Mouse (Mus musculus): Measurements from ENCODE around the gene Aven. TPM values are rescaled to one million over a fixed set of nuclear protein-coding genes. Genes with fewer than 3 reads are reported as not detected.

Gene Aven
- total and polyA plus RNA-seq, 2 experiments from 2014 or later = 2.6 to 5.2 TPM

GRCm38 (mm10) chr2:112565060-112565459 lies 72.3 kb downstream of the Aven start:
- no peak overlapping the region for H3K9ac ChIP-seq (replicated peaks; ENCODE audit: low read depth, low read length)
- H3K4me1 ChIP-seq (ENCODE audit: control insufficient read depth, insufficient read depth) = 0 out of 2 replicates have a peak, but pooled peaks cover 5% of the 10 kb centered on the region
- no peak for TF ChIP-seq CTCF (IDR thresholded peaks at IDR 0.05; ENCODE audit: low read depth)
- H3K9me3 ChIP-seq (replicated peaks; ENCODE audit: control insufficient read depth, low read length) = no peaks in the 10 kb centered on the region
- no peak for DNase-seq (ENCODE audit: low spot score)
- H3K4me2 ChIP-seq (ENCODE audit: low read depth, low read length) = no peak overlapping the region
- H3K4me3 ChIP-seq (ENCODE audit: low read depth, low read length) = no peak overlapping the region
- WGBS = 100% methylated on average over 1 of the region's 1 CpGs
- H3K27ac ChIP-seq (ENCODE audit: low read depth) = no peak overlapping the region
- no peak for ATAC-seq (ENCODE audit: insufficient read depth, low read depth)
- no peaks in the 10 kb centered on the region for H3K36me3 ChIP-seq (replicated peaks; ENCODE audit: control insufficient read depth, insufficient read depth, low read length)
- H3K27me3 ChIP-seq (ENCODE audit: control insufficient read depth, insufficient read depth, low read length) = no peaks in the 10 kb centered on the region

GRCm38 (mm10) chr2:112566290-112567085 lies 73.7 kb downstream of the Aven start:
- no peak overlapping the region for H3K4me2 ChIP-seq (ENCODE audit: low read depth, low read length)
- H3K4me3 ChIP-seq (ENCODE audit: low read depth, low read length) = no peak overlapping the region
- no peak overlapping the region for H3K9ac ChIP-seq (replicated peaks; ENCODE audit: low read depth, low read length)
- no peaks in the 10 kb centered on the region for H3K9me3 ChIP-seq (replicated peaks; ENCODE audit: control insufficient read depth, low read length)
- 84% methylated on average over 4 of the region's 4 CpGs for WGBS
- no peak overlapping the region for H3K27ac ChIP-seq (ENCODE audit: low read depth)
- TF ChIP-seq CTCF (IDR thresholded peaks at IDR 0.05; ENCODE audit: low read depth) = no peak
- TF ChIP-seq EP300 (IDR thresholded peaks at IDR 0.05; ENCODE audit: low read depth) = no peak
- ATAC-seq (ENCODE audit: insufficient read depth, low read depth) (no peak), DNase-seq (ENCODE audit: low spot score) (no peak)
- H3K27me3 ChIP-seq (ENCODE audit: control insufficient read depth, insufficient read depth, low read length) = no peaks in the 10 kb centered on the region
- 0 out of 2 replicates have a peak, but pooled peaks cover 5% of the 10 kb centered on the region for H3K4me1 ChIP-seq (ENCODE audit: control insufficient read depth, insufficient read depth)
- no peaks in the 10 kb centered on the region for H3K36me3 ChIP-seq (replicated peaks; ENCODE audit: control insufficient read depth, insufficient read depth, low read length)

GRCm38 (mm10) chr2:112567786-112568185 lies 75.0 kb downstream of the Aven start:
- Histone ChIP-seq H3K4me1 (ENCODE audit: control insufficient read depth, insufficient read depth) (0 out of 2 replicates have a peak, but pooled peaks cover 5% of the 10 kb centered on the region), H3K27me3 (ENCODE audit: control insufficient read depth, insufficient read depth, low read length) (no peaks in the 10 kb centered on the region), H3K4me2 (ENCODE audit: low read depth, low read length) (no peak overlapping the region), H3K9ac (replicated peaks; ENCODE audit: low read depth, low read length) (no peak overlapping the region), H3K9me3 (replicated peaks; ENCODE audit: control insufficient read depth, low read length) (no peaks in the 10 kb centered on the region), H3K27ac (ENCODE audit: low read depth) (no peak overlapping the region), H3K36me3 (replicated peaks; ENCODE audit: control insufficient read depth, insufficient read depth, low read length) (no peaks in the 10 kb centered on the region), H3K4me3 (ENCODE audit: low read depth, low read length) (no peak overlapping the region)
- TF ChIP-seq CTCF (IDR thresholded peaks at IDR 0.05; ENCODE audit: low read depth) (no peak), EP300 (IDR thresholded peaks at IDR 0.05; ENCODE audit: low read depth) (no peak)
- no peak for DNase-seq (ENCODE audit: low spot score)
- WGBS = 67% methylated on average over 4 of the region's 4 CpGs
- no peak for ATAC-seq (ENCODE audit: insufficient read depth, low read depth)

GRCm38 (mm10) chr2:112590985-112591384 lies 98.2 kb downstream of the Aven start:
- Histone ChIP-seq H3K9me3 (replicated peaks; ENCODE audit: control insufficient read depth, low read length) (no peaks in the 10 kb centered on the region), H3K4me1 (ENCODE audit: control insufficient read depth, insufficient read depth) (no peaks in the 10 kb centered on the region), H3K9ac (replicated peaks; ENCODE audit: low read depth, low read length) (no peak overlapping the region), H3K36me3 (replicated peaks; ENCODE audit: control insufficient read depth, insufficient read depth, low read length) (no peaks in the 10 kb centered on the region), H3K27me3 (ENCODE audit: control insufficient read depth, insufficient read depth, low read length) (no peaks in the 10 kb centered on the region), H3K27ac (ENCODE audit: low read depth) (no peak overlapping the region), H3K4me2 (ENCODE audit: low read depth, low read length) (no peak overlapping the region), H3K4me3 (ENCODE audit: low read depth, low read length) (no peak overlapping the region)
- DNase-seq (ENCODE audit: low spot score) (no peak), ATAC-seq (ENCODE audit: insufficient read depth, low read depth) (no peak)
- 64% methylated on average over 7 of the region's 7 CpGs for WGBS
- TF ChIP-seq EP300 (IDR thresholded peaks at IDR 0.05; ENCODE audit: low read depth) = no peak

- TF ChIP-seq EP300 (IDR thresholded peaks at IDR 0.05; ENCODE audit: low read depth) (no peak), CTCF (IDR thresholded peaks at IDR 0.05; ENCODE audit: low read depth) (no peak)
- no peaks in the 10 kb centered on the region for H3K9me3 ChIP-seq (replicated peaks; ENCODE audit: control insufficient read depth, low read length)
- WGBS = 51% methylated on average over 6 of the region's 6 CpGs
- H3K9ac ChIP-seq (replicated peaks; ENCODE audit: low read depth, low read length) = no peak overlapping the region
- H3K27ac ChIP-seq (ENCODE audit: low read depth) = no peak overlapping the region
- H3K4me1 ChIP-seq (ENCODE audit: control insufficient read depth, insufficient read depth) = no peaks in the 10 kb centered on the region
- no peak overlapping the region for H3K4me2 ChIP-seq (ENCODE audit: low read depth, low read length)
- H3K4me3 ChIP-seq (ENCODE audit: low read depth, low read length) = no peak overlapping the region
- H3K27me3 ChIP-seq (ENCODE audit: control insufficient read depth, insufficient read depth, low read length) = no peaks in the 10 kb centered on the region
- no peak for DNase-seq (ENCODE audit: low spot score)
- H3K36me3 ChIP-seq (replicated peaks; ENCODE audit: control insufficient read depth, insufficient read depth, low read length) = no peaks in the 10 kb centered on the region
- no peak for ATAC-seq (ENCODE audit: insufficient read depth, low read depth)
Measured at GRCm38 (mm10) chr2:112591451-112591871, 98.7 kb downstream of the Aven start.

GRCm38 (mm10) chr2:112593322-112593721 lies 100.6 kb downstream of the Aven start:
- ATAC-seq (ENCODE audit: insufficient read depth, low read depth) (no peak), DNase-seq (ENCODE audit: low spot score) (no peak)
- Histone ChIP-seq H3K36me3 (replicated peaks; ENCODE audit: control insufficient read depth, insufficient read depth, low read length) (no peaks in the 10 kb centered on the region), H3K4me1 (ENCODE audit: control insufficient read depth, insufficient read depth) (no peaks in the 10 kb centered on the region), H3K9ac (replicated peaks; ENCODE audit: low read depth, low read length) (no peak overlapping the region), H3K4me3 (ENCODE audit: low read depth, low read length) (no peak overlapping the region), H3K27ac (ENCODE audit: low read depth) (no peak overlapping the region), H3K4me2 (ENCODE audit: low read depth, low read length) (no peak overlapping the region), H3K27me3 (ENCODE audit: control insufficient read depth, insufficient read depth, low read length) (no peaks in the 10 kb centered on the region), H3K9me3 (replicated peaks; ENCODE audit: control insufficient read depth, low read length) (no peaks in the 10 kb centered on the region)
- 65% methylated on average over 2 of the region's 2 CpGs for WGBS
- TF ChIP-seq CTCF (IDR thresholded peaks at IDR 0.05; ENCODE audit: low read depth) (no peak), EP300 (IDR thresholded peaks at IDR 0.05; ENCODE audit: low read depth) (no peak)

Data from heart, postnatal 0 days (tissue).